Mouse (Mus musculus) adrenal gland, adult 2 months (tissue): ENCODE measurements around the gene Prima1. TPM values are rescaled to one million over a fixed set of nuclear protein-coding genes. Genes with fewer than 3 reads are reported as not detected.

Experiments
- DNase-seq: peaks from one replicate; pipeline ENCODE4 v3.0.0; 2021
- polyA plus RNA-seq: library from polyadenylated mRNA; depleted of rRNA; stranded (reverse); fragments of >200 nt; gene quantifications from 2 replicates; pipeline ENCODE4 v1.2.3, GENCODE M21; 2012
- total RNA-seq, 2 experiments: library from RNA; stranded (reverse); gene quantifications; 2 replicates each; pipeline ENCODE4 v1.2.3; 2021

The Prima1 gene
- total and polyA plus RNA-seq, 3 experiments = 0.75 to 2.9 (median 2.2) TPM

DNA sequence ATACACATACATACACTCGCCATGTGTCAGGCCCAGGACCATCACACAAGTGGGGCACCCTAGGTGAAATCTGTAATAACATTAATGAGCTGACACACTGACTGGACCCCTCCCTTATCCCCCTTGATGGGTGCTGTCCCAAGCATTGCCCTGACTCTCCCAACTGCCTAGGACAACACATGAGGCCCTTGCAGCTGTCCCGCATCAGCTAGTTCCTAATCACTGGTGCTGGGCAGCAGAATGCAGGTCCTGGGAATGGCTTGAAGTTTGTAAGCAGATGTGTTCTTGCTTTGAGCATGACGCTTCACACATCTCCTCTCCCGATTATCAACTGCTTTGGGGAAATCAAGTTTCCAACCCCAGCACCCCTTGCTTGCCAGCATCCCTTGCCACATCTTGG lies 15.8 kb downstream of the Prima1 start:
- DNase-seq = no peak

DNA sequence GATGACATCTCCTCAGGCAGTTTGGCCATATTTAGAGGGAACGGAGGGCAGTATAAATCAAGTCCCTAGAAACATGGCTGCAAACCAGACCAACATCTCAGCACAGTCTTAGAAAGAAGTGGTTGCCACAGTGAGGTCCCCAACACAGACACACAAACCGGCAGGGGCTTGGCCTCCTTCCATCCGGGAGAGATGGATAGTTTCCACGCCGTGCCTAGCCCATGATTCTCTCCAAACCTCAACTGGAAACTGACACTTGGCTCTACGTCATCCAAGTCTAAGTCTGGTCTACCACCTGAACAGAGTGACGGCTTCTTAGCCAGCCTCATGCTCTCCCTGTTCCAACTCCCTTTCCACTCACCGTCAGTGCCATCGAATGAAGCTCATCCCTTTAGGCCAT lies 18.3 kb downstream of the Prima1 start:
- no peak for DNase-seq

GRCm38 (mm10) chr12:103215877-103216610 lies 25.9 kb downstream of the Prima1 start:
- DNase-seq = no peak

GRCm38 (mm10) chr12:103214797-103215196 lies 27.2 kb downstream of the Prima1 start:
- no peak for DNase-seq

DNA sequence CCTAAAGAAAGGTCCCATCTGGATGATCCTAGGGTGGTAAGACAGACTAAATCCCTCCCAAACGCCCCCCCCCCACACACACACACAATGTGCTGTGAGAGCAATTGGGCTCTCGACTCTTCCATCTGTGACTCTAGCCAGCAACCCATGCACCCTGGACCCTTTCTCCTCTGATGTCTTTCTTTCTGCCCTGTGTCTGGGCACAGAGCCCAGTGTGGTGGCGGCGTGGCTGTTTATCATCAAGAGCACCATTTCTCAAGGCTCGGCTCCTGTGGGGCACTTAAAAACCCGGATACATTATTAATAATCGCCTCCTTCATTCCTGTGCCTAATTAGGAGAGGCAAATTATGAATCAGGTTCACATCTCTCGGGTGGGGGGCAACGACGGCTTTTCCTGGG lies 27.7 kb downstream of the Prima1 start:
- peak; percentile 78 for DNase-seq

DNA sequence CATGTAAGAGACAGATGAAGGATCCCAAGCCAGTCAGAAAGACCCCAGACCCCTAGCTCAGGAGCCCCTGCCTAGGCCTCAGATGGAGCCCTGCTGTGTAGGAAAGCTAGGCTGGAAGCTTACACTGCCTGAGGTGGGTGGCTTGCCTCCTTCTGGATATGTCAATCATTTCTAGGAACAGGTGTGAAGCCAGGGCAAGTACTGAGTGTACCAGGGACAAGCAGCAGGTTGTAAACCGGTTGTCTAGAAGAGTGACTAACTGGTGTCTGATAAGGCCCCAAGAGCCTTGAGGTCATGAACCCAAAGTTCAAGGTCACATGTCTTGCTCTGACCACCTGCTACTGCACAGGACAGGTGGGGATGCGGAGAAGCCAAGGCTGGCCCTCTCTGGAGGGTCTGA lies 28.4 kb downstream of the Prima1 start:
- no peak for DNase-seq

DNA sequence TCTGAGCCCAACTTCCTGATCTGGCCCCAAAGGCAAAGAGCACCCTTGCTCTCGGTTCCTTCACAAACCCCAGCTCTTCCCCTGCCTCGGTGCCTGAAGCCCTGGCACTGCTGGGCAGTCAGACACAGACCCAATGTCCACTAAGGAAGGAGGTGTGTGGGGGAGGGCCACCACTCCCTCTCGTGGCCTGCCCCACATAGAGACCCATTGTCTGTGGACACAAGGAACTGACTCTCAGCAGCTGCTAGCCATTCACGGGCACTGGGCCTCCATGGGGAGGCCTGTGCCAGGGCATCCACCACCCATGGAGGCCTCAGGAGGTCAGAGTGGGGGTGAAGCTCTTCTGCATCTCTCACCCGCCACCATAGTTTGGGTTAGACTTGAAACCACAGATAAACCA lies 30.9 kb downstream of the Prima1 start:
- no peak for DNase-seq

GRCm38 (mm10) chr12:103209581-103209980 lies 32.4 kb downstream of the Prima1 start:
- DNase-seq = peak; percentile 40

GRCm38 (mm10) chr12:103205561-103205960 lies 36.4 kb downstream of the Prima1 start:
- DNase-seq = peak; percentile 81

DNA sequence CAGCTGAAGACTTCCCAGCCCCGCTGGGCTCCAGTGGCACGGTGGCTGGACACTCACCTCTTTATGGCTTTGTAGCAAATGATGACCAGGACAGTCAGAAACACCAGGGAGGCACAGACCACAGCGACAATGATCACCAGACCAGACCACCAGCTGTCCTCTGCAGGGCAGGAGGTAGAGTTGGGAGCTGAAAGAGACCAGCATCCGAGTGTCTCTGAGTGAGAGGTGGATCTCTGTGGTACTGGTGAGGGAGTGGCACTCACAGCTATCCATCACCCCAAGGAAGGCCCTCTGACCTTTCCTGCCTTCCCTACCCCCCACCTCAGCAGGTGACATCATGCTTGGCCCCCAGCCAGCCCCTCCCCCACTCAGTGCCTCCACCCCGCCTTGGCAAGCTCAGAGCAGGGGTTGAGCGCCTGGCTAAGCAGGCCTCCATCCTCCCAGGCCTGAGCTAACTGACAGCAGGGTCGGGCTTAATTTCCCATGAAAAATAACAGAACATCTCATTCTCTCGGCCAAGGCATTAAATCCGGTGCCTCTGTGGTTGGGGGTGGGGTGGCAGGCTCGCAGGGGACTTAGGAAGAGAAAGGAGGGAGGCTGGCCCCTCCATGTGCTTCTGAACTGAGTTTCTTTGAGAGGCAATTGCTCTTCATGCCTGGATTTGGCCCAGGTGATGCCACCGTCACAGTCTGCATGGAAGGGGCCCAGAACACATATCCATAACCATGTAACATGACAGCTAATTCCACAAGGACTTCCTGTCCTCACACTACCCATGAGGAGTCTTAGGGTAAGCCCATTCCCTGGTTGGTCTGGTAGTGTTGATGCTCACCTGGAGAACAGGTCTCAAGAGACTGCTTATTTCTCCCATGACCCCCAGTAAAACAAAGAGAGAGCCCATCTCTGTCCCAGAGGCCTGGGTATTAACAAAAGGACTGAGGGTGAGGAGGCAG lies 39.1 kb downstream of the Prima1 start:
- peak; percentile 64 for DNase-seq

GRCm38 (mm10) chr12:103192996-103193395 lies 49.0 kb downstream of the Prima1 start:
- DNase-seq = no peak

GRCm38 (mm10) chr12:103189771-103190170 lies 52.2 kb downstream of the Prima1 start:
- DNase-seq = no peak

DNA sequence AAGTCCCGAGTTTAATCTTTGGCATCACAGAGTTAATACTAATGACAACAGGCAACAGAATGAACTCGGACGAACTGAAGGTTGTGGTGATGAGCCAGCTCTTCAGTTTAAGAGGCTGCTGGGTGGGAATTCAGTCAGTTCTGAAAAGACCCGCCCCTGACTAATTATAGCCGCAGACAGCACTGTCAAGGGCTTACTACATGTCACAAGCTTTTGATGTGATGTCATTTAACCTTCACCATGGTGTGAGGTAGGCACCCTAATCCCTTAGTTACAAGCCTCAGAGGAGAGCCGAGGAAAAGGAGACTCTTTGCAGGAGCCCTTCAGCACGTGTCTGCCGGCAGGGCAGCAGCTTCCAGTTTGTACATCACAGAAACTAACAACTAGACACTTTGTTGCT lies 53.7 kb downstream of the Prima1 start:
- no peak for DNase-seq

- DNase-seq = no peak
Observed at GRCm38 (mm10) chr12:103187020-103187419, 54.9 kb downstream of the Prima1 start.

GRCm38 (mm10) chr12:103183057-103183456 lies 58.9 kb downstream of the Prima1 start:
- no peak for DNase-seq

DNA sequence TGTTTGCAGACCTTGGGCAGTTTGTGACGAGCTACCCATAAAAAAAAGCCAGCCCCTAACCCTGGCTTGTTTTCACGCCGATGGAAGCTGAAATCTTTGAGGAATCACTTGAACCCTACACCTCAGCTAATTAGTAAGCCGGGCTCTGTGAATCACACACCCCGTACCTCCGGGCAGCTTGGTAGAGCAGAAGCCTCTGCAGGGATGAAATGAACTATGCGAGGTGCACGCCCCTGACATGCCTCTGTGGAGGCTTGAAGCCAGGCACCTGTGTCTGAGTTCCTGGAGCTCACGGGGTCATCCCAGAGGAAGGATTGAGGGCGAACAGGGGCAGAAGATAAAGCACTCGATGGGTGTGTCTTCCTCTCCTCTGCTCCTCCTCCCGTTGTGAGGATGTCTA lies 73.1 kb downstream of the Prima1 start:
- no peak for DNase-seq

- DNase-seq = no peak
Observed at GRCm38 (mm10) chr12:103164101-103165030, 77.6 kb downstream of the Prima1 start.

GRCm38 (mm10) chr12:103163596-103163995 lies 78.4 kb downstream of the Prima1 start:
- DNase-seq = no peak

GRCm38 (mm10) chr12:103160721-103161120 lies 81.2 kb downstream of the Prima1 start:
- no peak for DNase-seq

- DNase-seq = no peak
Observed at GRCm38 (mm10) chr12:103159016-103159415, 82.9 kb downstream of the Prima1 start.

GRCm38 (mm10) chr12:103157129-103157910 lies 84.6 kb downstream of the Prima1 start:
- DNase-seq = no peak
